Mouse (Mus musculus) embryonic facial prominence, embryonic 12.5 days (tissue): Measurements from ENCODE around the gene Nbea. TPM values are rescaled to one million over a fixed set of nuclear protein-coding genes. Genes with fewer than 3 reads are reported as not detected.
A peak's percentile ranks its signal among the peaks of the same experiment; 100 is the strongest.

ENCODE experiments used
- ATAC-seq: fragments of 200-750 bp; cut with Nextera tagmentation; 2 replicates; pipeline ENCODE4 v1.8.0; 2017; ENCODE audit not compliant: insufficient number of reproducible peaks, insufficient read depth, low FRiP score, low TSS enrichment
- H3K27ac ChIP-seq: fragments of 300-500 bp; sonication (generic); 2 replicates; pipeline ENCODE4 v1.5.1; 2016; ENCODE audit warnings: mild to moderate bottlenecking
- H3K27me3 ChIP-seq: fragments of 300-500 bp; sonication (generic); 2 replicates; pipeline ENCODE4 v1.6.1; 2016; ENCODE audit warnings: mild to moderate bottlenecking, moderate library complexity
- H3K36me3 ChIP-seq: fragments of 300-500 bp; sonication (generic); 2 replicates; pipeline ENCODE4 v1.6.1; 2016; ENCODE audit warnings: mild to moderate bottlenecking
- H3K4me1 ChIP-seq: fragments of 300-500 bp; sonication (generic); 2 replicates; pipeline ENCODE4 v1.6.1; 2016
- H3K4me2 ChIP-seq: fragments of 300-500 bp; sonication (generic); replicated peaks from 2 replicates; pipeline ENCODE4 v1.6.1; 2016; ENCODE audit warnings: mild to moderate bottlenecking, moderate library complexity
- H3K4me3 ChIP-seq: fragments of 300-500 bp; sonication (generic); 2 replicates; pipeline ENCODE4 v1.5.1; 2016; ENCODE audit warnings: mild to moderate bottlenecking
- H3K9ac ChIP-seq: fragments of 300-500 bp; sonication (generic); 2 replicates; pipeline ENCODE4 v1.6.1; 2016; ENCODE audit warnings: mild to moderate bottlenecking, moderate library complexity
- H3K9me3 ChIP-seq: fragments of 300-500 bp; sonication (generic); 2 replicates; pipeline ENCODE4 v1.6.1; 2016; ENCODE audit warnings: mild to moderate bottlenecking, moderate library complexity
- WGBS: fragments of 180-500 bp; shearing (Covaris S2); methylation state at CpG from one replicate; pipeline ENCODE4 v1.1.7; 2016; 5-methylcytosine and 5-hydroxymethylcytosine counted together
- polyA plus RNA-seq: library from polyadenylated mRNA; unstranded; fragments of >200 nt; fragmentation: Nextera tagmentation; extraction: Ambion mirVana; gene quantifications from 2 replicates; pipeline ENCODE4 v1.2.1, GENCODE M21; 2016

Nbea gene
- polyA plus RNA-seq, 1 experiment from 2014 or later, result 24.2 TPM

DNA sequence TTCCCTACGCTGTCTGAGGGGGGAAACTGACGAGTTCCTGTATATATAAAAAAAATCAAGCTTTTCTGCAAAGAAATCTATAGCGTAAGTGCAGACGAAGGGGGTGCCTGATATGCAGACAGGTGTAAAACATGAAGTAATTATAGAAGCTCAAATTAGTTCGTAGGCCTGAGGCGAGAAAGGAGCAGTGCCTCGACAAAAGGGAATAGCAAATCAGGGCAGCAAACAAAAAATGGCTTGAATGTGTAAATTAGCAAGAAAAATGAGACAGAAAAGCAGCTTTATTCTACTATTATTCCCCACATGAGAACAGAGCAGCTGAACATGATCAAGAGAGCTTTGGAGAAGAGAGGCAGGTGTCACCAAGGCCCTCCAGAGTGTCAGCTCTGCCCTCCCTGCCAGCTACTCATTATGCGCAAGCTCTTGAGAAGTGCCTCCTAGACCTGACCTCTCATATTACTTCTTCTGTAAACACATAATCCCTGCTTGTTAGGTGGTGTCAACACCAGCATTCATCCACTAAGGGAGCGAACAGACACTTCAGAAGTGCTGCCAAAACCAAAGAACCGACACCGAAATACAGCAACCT lies 426.8 kb downstream of the Nbea start:
- ATAC-seq, result no peak
- WGBS, result 59% methylated on average over 11 of the region's 11 CpGs
- Histone ChIP-seq H3K9ac (no peak overlapping the region), H3K4me3 (no peak overlapping the region), H3K36me3 (no peaks in the 10 kb centered on the region), H3K9me3 (no peaks in the 10 kb centered on the region), H3K4me2 (no peak overlapping the region), H3K4me1 (peaks cover 19% of the 10 kb centered on the region), H3K27me3 (no peaks in the 10 kb centered on the region), H3K27ac (0 out of 2 replicates have a peak overlapping the region, but pooled peaks have one; percentile 41)

DNA sequence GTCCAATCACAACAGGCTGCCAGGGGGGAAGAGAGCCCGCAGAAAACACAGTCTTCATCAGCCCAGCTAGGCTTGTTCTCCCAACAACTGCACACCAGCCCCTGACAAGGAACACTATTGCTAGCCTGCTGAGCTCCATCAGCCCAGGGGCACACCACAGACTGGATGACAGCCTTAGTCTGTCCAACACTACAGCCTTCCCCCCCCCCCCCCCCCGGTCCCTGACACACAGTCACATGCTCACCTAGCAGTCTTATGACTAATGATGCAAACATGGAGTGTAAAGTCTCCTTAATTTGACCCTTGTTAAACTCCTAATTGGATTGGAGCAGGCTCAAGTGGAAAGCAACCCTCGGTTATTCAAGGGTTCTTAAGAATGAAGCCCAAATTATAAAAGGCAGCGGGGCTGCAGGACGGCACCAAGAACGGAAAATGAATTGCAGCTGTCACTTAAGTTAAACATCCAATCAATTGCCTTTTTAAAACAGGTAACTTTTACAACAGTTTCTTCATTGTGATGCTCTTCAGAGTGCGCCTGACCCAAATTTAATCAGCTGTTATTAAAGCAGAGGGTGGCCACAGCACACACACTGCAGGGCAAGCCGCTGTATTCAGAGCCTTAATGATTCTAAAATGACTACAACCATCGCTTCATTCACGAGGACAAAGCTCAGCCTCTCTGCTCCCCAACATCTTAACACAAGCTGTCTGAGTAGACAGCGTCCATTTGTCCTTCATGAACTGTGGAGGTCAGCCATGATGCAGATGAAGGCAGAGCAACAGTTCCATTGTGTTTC lies 427.5 kb downstream of the Nbea start:
- Histone ChIP-seq H3K4me2 (0 out of 2 replicates have a peak overlapping the region, but pooled peaks have one; percentile 1), H3K4me3 (no peak overlapping the region), H3K27ac (0 out of 2 replicates have a peak overlapping the region, but pooled peaks have one; percentile 41), H3K4me1 (peaks cover 25% of the 10 kb centered on the region), H3K9me3 (no peaks in the 10 kb centered on the region), H3K36me3 (no peaks in the 10 kb centered on the region), H3K9ac (no peak overlapping the region), H3K27me3 (no peaks in the 10 kb centered on the region)
- peak; percentile 83 for ATAC-seq
- 28% methylated on average over 11 of the region's 11 CpGs for WGBS

DNA sequence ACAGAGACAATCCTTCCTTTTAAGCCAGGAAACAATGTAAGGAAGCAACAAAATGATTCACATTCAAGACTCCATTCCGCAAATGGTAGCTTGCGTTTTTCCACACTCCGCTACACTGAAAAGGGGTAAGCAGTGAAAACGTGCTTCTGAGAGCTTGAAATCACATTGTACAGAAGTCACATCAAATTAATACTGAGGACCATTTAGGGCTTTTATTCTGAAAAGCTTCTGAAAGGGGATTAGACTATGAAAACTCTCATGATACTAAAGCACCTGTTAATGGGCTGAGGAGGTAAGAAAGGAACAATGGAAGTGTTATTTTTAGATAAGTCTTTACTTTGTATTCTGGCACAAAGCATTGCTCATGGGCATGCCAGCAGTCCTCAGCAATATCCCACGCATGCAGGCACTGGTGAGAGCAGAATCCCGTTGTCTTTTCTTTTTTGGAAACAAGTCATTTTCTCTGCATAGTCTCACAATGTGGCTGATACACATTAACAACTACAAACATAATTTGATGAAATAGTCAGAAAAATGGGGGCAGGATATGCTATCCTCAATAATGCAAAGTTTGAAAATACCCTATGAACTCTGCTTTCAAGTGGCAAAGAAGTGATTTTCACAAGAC lies 428.4 kb downstream of the Nbea start:
- Histone ChIP-seq H3K27me3 (no peaks in the 10 kb centered on the region), H3K4me2 (no peak overlapping the region), H3K36me3 (no peaks in the 10 kb centered on the region), H3K27ac (no peak overlapping the region), H3K4me1 (peaks cover 25% of the 10 kb centered on the region), H3K9ac (no peak overlapping the region), H3K4me3 (no peak overlapping the region), H3K9me3 (no peaks in the 10 kb centered on the region)
- WGBS, result 70% methylated on average over 6 of the region's 6 CpGs
- no peak for ATAC-seq

DNA sequence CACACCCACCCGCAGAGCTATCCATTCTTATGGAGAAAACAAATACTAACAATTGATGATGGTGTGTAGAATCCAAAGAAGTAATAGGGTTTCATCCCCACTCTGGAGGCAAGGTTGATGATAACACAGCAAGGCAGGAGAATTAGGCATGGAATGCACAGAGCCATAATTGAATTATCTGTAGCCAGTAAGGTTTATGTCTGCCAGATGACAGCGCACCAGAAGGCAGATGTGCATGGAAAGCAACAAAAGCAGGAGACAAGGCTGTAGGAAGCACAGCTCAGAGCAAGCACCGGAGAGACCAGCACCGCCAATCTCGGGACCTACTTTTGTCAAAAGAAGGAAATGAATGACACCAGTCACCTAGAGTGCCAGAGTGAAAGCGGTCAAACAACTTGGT lies 429.6 kb downstream of the Nbea start:
- Histone ChIP-seq H3K27me3 (no peaks in the 10 kb centered on the region), H3K4me2 (no peak overlapping the region), H3K9me3 (no peaks in the 10 kb centered on the region), H3K4me1 (peaks cover 25% of the 10 kb centered on the region), H3K27ac (no peak overlapping the region), H3K36me3 (no peaks in the 10 kb centered on the region), H3K4me3 (no peak overlapping the region), H3K9ac (no peak overlapping the region)
- 82% methylated on average over 6 of the region's 6 CpGs for WGBS
- no peak for ATAC-seq

DNA sequence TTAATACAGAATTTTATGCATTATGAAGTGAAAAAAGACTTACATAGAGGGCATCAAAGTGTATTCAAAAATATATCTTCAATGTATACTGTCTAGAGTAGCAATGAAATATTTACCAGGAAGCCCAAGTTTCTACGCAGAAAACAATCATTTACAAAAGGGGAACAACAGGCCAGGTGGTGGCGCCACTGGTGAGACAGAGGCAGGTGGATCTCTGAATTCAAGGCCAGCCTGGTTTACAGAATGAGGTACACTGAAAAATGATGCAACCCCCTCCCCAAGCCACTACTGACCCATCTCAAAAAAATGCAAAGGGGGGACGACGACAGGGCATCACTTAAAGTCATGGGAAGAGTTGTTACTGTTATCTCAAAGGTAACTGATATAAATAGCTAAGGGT lies 430.9 kb downstream of the Nbea start:
- Histone ChIP-seq H3K4me3 (no peak overlapping the region), H3K4me2 (no peak overlapping the region), H3K27ac (no peak overlapping the region), H3K4me1 (peaks cover 19% of the 10 kb centered on the region), H3K36me3 (no peaks in the 10 kb centered on the region), H3K9ac (no peak overlapping the region), H3K9me3 (no peaks in the 10 kb centered on the region), H3K27me3 (no peaks in the 10 kb centered on the region)
- ATAC-seq, result no peak
- 83% methylated on average over 4 of the region's 4 CpGs for WGBS

DNA sequence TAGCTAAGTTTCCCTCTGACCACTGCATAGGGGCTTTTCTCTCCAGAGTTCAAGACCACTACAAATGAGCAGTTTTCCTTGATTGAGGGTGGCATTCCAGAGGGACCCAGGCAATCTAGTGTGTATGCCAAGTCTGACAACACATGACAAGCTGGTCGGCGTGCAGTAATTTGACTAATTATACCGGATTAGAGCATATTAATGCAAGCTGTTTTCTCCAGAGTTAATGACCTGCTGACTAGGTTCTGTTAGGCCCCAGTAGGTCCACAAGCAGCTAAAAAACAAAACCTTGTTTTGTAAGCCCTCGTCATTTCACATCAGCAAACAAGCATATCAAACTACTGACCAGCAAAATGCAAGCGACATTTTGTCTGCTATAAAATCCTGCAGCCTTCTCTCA lies 432.1 kb downstream of the Nbea start:
- peak overlapping the region; percentile 57; the same call in 1 of the 2 replicates for H3K27ac ChIP-seq
- no peaks in the 10 kb centered on the region for H3K9me3 ChIP-seq
- 31% methylated on average over 5 of the region's 5 CpGs for WGBS
- peaks cover 14% of the 10 kb centered on the region for H3K4me1 ChIP-seq
- H3K36me3 ChIP-seq, result no peaks in the 10 kb centered on the region
- peak; percentile 23; the same call in 1 of the 2 replicates for ATAC-seq
- no peak overlapping the region for H3K9ac ChIP-seq
- no peak overlapping the region for H3K4me3 ChIP-seq
- no peaks in the 10 kb centered on the region for H3K27me3 ChIP-seq
- no peak overlapping the region for H3K4me2 ChIP-seq

DNA sequence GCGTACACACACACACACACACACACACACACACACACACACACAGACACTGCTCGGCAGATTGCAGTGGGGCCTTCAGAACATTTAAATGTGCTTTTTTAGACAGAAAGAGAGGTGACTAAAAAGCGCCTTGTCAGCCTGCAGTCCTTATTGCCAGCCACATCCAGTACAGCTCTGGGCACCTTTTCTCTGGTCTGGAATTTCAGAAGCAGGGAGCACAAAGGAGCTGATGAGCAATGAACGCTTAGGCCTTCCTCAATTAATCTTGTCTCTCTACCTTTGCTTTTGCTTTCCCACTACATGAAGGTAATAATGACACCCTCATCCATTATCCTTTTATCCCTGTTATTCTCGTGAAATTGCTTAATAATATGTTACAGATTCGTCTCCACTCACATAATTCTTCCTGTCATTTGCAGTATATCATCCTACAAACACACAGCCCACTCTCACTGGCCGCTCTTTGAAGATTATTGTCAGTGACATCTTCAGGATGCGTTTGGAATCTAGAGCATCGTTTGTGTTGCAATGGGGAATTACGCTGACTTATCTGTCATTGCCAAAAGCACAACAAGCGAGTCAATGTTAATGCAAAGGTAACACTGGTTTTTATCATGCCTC lies 432.9 kb downstream of the Nbea start:
- no peak overlapping the region for H3K9ac ChIP-seq
- H3K27ac ChIP-seq, result no peak overlapping the region
- ATAC-seq, result no peak
- H3K4me2 ChIP-seq, result no peak overlapping the region
- 48% methylated on average over 11 of the region's 11 CpGs for WGBS
- H3K9me3 ChIP-seq, result no peaks in the 10 kb centered on the region
- H3K27me3 ChIP-seq, result no peaks in the 10 kb centered on the region
- H3K36me3 ChIP-seq, result no peaks in the 10 kb centered on the region
- no peak overlapping the region for H3K4me3 ChIP-seq
- H3K4me1 ChIP-seq, result peaks cover 6% of the 10 kb centered on the region

DNA sequence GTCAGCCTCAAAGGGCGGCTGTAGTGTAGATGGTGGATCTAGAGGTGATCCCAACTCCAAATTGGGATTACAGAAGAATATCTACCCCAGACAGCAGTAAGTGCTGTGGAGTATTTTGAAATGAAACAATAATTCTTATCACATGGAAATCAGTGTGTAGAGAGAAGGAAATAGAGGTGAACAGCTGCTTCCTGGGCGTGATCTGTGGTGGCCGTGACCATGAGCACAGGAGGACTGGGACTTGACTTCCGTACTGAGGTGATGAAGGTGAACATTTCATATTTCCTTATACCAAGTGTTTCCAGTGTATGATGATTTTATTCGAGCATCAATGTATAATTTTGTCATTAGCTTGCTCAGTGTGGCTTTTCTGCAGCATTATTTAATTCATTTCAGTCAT lies 439.6 kb downstream of the Nbea start:
- no peaks in the 10 kb centered on the region for H3K36me3 ChIP-seq
- no peak overlapping the region for H3K4me2 ChIP-seq
- H3K4me1 ChIP-seq, result no peaks in the 10 kb centered on the region
- 62% methylated on average over 5 of the region's 5 CpGs for WGBS
- H3K27ac ChIP-seq, result no peak overlapping the region
- no peak overlapping the region for H3K4me3 ChIP-seq
- H3K27me3 ChIP-seq, result no peaks in the 10 kb centered on the region
- no peaks in the 10 kb centered on the region for H3K9me3 ChIP-seq
- no peak for ATAC-seq
- H3K9ac ChIP-seq, result no peak overlapping the region

DNA sequence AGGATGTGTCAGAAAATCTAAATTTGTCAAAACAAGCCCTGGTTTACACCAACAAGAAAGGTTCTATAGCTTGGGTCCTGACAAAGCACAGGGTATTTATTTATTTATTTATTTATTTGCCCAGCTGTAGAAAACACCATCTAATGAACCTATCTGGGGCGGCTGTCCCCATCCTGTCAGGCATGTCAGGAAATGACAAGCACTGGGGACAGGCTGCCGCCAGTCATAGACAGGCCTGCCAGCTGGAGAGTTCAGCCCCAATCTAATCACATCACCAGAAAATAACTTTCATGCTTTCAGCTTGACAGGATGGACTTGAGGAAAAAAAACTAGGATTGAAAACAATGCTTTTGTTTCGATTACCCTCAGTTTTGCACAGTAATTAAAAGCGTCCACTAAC lies 440.8 kb downstream of the Nbea start:
- Histone ChIP-seq H3K9ac (no peak overlapping the region), H3K9me3 (no peaks in the 10 kb centered on the region), H3K27me3 (no peaks in the 10 kb centered on the region), H3K4me1 (no peaks in the 10 kb centered on the region), H3K27ac (no peak overlapping the region), H3K4me2 (no peak overlapping the region), H3K4me3 (no peak overlapping the region), H3K36me3 (no peaks in the 10 kb centered on the region)
- no peak for ATAC-seq
- WGBS, result 73% methylated on average over 4 of the region's 4 CpGs

DNA sequence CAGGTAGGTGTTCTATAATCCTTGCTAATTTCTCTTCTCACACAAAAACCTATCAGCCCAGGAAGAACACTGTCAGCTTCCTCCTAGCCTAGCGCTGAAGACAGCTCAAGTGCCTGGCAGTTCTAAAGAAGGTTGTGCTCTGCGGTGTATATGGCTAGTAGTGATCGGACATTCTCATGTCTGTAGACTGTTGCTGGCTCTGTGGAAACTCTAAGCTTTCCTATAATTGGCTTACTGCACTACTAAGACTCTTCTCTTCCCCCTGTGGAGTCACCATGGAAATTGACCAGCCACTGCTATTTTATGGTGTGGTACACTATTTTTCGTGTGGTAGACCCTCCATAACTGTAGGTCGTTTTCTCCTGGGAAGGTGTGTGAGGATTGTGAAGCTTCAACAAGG lies 441.3 kb downstream of the Nbea start:
- Histone ChIP-seq H3K9me3 (no peaks in the 10 kb centered on the region), H3K9ac (no peak overlapping the region), H3K4me3 (no peak overlapping the region), H3K27me3 (no peaks in the 10 kb centered on the region), H3K36me3 (no peaks in the 10 kb centered on the region), H3K4me2 (no peak overlapping the region), H3K4me1 (no peaks in the 10 kb centered on the region), H3K27ac (no peak overlapping the region)
- WGBS, result 84% methylated on average over 5 of the region's 5 CpGs
- no peak for ATAC-seq

DNA sequence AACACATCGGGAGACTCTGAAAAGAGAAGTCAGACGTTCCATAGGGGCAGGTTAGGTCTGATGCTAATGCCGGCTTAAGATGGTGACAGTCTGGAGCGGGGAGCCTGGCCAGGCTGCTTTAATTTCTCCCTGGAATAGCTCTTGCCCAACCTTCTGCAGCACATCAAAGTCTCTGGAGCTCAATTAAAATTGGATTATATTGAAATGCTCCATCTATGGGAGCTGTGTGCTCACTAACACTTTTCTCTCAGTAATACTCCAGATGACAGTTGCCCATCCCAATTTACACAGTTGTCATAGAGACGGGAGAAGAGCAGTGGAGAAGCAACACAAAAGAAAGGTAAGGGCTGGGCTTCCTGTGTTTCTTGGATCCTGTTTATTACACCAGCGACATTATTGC lies 442.1 kb downstream of the Nbea start:
- ATAC-seq, result no peak
- Histone ChIP-seq H3K27me3 (no peaks in the 10 kb centered on the region), H3K9me3 (no peaks in the 10 kb centered on the region), H3K36me3 (no peaks in the 10 kb centered on the region), H3K4me1 (no peaks in the 10 kb centered on the region), H3K27ac (no peak overlapping the region), H3K4me2 (no peak overlapping the region), H3K4me3 (no peak overlapping the region), H3K9ac (no peak overlapping the region)
- 58% methylated on average over 6 of the region's 6 CpGs for WGBS
